Mouse (Mus musculus): ENCODE results near the gene Slc38a9.

DNA sequence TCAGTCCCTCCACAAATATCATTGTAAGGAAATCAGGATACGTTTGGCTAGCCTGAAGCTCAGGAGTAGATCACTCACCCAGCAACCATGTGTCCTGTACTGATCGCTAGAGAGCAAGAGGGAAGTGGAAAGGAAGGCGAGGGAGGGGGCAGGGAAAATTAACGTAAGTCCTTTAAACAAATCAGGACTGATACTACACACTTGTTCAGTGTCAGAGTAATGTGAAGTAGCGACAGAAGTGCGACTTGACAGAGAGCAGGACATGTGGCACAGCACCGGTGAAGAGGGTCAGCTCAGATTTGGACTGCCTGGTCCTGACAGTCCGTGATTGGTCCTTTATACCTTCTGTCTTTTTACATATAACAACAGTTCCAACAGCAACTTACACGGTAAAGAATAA is 6.7 kb downstream of the Slc38a9 start:
- TF ChIP-seq EP300 (IDR thresholded peaks at IDR 0.05; ENCODE audit: low read depth), result no peak
- no peak for TF ChIP-seq CTCF (IDR thresholded peaks at IDR 0.05; ENCODE audit: low read depth)
